Mouse (Mus musculus): ENCODE results near the gene Zfp874b.
A peak's percentile ranks its signal among the peaks of the same experiment; 100 is the strongest.
"Not testable (repeated sequence)": the region's sequence is repeated elsewhere in the genome, so short reads cannot be mapped to it uniquely, and the experiment has no call there.

Gene Zfp874b

GRCm38 (mm10) chr13:67483625-67484423, at the start of gene Zfp874b:
TSS of gene Zfp874b (minus strand) at chr13:67484258.
- DNase-seq (ENCODE audit: low read depth, low spot score): peak; percentile 92

DNA sequence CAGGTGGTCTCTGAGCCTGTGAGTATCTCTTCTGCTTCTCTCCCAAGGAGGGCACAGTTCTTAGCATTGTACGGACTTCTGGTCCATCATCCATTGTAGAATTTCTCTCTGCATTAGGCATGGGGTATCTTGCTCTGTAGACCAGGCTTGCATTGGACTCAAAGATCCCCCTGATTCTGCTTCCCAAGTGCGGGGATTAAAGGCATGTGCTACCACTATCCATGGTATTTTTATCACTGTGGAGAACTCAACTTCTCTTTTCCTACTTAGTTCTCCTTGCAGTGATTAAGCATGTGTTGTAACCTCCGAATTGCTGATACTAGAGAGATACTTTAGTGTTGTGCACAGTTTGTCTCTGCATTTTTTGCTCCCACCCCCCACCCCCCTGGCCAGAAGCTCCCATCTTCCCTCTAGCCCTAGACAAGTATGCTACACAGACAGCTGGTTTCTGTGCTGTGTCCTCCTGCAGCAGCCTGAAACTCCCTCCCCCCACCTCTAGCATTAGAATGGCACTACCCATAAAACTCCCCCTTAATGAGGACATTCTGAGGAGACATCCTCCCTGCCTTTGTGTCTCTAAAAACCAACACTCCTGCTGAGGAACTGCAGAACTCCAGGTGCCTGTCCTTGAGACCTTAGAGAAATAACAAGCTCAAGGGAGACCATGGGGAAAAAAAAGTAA, 43.1 kb upstream of the Zfp874b start:
- DNase-seq (ENCODE audit: low read depth, low spot score): no peak

DNA sequence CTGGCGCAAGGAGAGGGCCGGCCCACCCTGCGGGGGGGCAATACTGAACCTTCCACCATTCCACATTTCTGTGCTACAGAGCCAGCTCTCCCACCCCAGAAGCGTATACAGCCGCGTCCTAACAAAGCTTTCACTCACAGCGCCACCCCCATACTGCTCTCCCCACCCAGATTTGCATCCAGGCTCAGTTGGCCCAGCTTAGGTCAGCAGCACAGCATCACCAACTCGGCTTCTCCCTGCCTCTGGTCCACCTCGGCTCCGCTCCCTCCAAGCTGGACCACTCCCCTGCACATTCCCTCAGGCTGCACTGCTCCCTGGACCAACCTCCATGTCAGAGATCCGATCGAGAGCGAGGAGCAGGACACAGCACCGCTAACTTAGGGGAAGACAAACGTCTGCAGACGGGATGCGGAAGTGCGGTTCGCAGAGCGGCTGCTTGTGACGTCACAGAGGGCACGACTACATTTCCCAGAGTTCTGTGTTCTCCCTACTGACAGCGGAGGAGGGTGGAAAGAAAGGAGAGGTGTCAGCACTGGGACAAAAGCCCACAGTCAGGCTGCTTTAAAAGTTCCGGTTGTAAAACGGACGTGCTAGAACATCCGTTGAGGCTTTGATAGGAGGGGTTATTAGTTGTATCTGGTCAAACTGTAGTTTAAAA, 41.8 kb upstream of the Zfp874b start, which contains the start of the genes Gm26965 and Zfp87:
Gm26965 (minus strand) TSS at position 399 of the 658 bp plus-strand sequence.
Zfp87 (minus strand) TSS at position 425 of the 658 bp plus-strand sequence.
- peak; percentile 96 for DNase-seq (ENCODE audit: low read depth, low spot score)

DNA sequence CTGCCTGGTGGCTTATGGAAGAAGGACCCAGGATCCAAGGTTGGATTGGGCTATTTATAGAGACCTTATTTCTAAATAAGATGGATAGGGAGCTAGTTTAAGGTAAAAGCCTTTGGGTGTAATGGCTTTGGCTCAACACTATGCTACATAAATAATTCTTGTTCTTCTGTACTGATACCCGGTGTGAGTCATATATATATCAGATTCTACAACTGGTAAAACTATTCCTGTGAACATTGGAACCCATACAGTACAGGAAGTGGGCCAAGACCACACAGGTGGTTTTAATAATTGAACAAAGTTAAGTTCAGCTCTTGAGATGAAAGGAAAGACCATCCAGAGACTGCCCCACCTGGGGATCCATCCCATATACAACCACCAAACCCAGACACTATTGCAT, 16.9 kb upstream of the Zfp874b start:
- DNase-seq (ENCODE audit: low read depth, low spot score): no peak

GRCm38 (mm10) chr13:67500084-67500719, 16.1 kb upstream of the Zfp874b start, which contains the start of gene Zfp58:
TSS of gene Zfp58 (minus strand) at chr13:67500555.
- DNase-seq (ENCODE audit: low read depth, low spot score): peak; percentile 87

DNA sequence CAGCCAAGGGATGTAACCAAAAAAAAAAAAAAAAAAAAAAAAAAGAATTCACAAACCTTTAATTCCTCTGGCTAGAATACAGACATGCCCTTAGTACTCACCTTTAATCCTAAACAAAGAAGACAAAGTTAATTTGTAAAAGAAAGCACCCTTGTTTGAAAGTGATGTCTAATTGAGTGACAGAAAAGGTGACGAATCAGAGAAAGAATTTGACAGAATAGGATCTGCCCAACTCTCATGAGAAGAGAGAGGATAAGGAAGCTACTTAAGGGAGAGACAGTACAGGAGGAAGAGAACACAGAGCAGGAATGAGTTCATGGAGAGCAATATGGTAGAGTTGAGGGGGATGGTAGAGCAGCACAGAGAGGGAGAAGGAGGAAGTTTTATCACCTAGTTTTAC, 11.6 kb upstream of the Zfp874b start:
- DNase-seq (ENCODE audit: low read depth, low spot score): no peak

DNA sequence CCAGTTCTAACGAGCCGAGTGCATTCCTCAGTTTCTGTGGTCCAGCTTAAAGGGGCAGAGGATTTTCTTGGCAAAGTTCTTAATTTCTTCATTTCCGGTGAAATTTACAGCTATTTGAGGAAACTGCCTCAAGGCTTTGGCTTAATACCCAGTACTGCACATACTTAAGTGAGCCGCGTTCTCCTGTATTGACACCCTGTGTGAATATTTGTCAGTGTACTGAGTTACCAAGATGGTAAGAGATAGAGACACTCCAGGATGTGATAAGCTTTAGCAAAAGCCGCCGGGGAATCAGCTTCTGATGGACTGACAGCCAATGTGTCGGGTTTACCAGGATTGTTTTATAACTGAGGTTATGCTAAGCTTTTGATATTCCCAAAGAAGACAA, 360 bp upstream of the Zfp874b start:
- no peak for DNase-seq (ENCODE audit: low read depth, low spot score)

DNA sequence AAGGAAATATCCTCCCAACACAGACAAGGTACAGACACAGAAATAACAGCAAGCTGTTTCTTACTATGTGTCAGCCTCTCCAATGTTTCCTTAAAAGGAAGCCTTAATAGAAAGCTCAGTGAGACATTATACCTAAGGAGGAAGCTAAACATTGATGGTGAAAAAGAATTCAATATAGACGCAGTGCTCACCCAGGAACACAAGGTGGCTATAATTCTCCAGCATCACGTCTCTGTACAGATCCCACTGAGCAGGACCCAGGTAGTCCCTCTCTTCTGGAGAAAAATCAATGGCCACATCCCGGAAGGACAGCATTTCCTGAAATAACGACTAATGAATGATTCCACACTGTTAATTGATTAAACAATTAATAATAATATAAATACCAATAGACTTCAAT, 2.5 kb downstream of the Zfp874b start:
- no peak for DNase-seq (ENCODE audit: low read depth, low spot score)

GRCm38 (mm10) chr13:67469274-67469673, 14.8 kb downstream of the Zfp874b start:
- DNase-seq (ENCODE audit: low read depth, low spot score): no peak

- not testable (repeated sequence) for DNase-seq (ENCODE audit: low read depth, low spot score)
Observed at GRCm38 (mm10) chr13:67463506-67464185, 20.4 kb downstream of the Zfp874b start.

GRCm38 (mm10) chr13:67452021-67452309, 32.1 kb downstream of the Zfp874b start:
- DNase-seq (ENCODE audit: low read depth, low spot score): no peak

DNA sequence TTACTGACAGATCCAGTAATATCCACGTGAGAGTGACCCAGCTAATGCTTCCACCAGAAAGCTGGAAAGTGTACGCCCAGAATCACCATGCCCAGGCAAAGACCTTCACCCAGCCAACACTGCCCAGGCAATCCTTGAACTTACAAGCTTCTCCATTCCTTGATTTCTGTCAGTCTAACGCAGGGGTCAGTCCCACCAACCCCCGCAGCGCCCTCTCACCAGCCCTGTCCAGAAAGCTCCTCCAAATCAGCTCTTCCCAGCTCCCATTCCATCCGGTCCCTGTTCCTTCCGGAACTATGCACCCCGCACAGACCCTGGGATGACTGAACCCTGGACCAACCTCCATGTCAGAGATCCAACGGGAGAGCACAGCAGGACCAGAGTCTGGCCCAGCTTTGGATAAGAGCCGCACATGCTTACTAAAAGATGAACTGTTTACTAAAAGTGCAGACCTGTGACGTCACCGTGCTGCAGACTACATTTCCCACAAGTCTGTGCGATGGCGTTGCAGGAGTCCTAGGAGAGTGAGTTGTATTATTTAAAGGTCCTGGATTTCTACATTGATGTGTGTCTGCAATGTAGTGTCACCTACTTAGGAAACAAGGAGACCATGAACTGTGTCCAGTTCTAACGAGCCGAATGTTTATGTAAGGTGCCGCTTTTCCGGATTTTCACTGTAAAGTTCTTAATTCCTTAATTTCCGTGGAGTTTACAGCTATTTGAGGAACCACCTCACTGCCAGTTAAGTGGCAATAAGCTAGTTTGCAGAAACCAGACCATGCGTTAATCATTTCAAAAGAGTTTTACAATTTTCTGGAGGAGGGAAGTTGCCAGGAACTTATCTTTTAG, 32.7 kb downstream of the Zfp874b start, which contains the start of gene Zfp874a:
Zfp874a (minus strand) TSS at position 453 of the 849 bp plus-strand sequence.
- DNase-seq (ENCODE audit: low read depth, low spot score): peak; percentile 89

DNA sequence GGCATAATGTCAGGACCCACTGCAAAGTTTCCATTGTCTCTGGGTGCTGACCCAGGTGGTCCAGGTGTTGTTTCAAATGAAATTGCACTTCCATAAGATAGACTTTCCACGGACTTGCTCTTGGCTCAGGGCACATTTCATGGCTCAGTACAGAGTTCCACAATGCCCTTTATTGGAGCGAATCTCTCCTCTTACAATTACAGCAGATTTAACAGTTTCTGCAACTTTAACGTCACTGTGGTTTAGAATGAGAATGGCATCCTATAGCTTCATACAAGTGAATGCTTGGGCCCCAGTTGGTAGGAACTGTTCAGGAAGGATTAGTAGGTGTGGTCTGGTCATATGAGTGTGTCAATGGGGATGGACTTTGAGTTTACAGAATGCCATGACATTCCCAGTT, 47.0 kb downstream of the Zfp874b start:
- not testable (repeated sequence) for DNase-seq (ENCODE audit: low read depth, low spot score)

DNA sequence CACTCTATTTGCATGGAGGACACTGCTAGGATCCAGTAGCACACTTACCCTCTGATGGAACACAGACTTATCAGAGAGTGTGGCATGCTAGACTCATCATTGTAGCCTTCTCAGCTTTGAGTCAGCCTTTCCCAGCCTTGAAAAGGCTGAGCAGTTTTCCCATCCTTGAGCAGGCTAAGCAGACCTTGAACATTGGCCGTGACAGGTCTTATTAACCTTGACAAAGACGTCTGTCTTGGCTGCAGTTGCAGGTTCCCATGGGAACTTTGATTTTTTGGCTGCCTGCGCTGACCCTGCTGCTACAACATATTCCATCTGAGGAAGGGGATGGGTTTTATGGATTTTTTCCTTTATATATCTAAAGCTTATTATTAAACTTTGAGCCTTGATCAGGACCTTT, 55.9 kb downstream of the Zfp874b start:
- no peak for DNase-seq (ENCODE audit: low read depth, low spot score)

DNA sequence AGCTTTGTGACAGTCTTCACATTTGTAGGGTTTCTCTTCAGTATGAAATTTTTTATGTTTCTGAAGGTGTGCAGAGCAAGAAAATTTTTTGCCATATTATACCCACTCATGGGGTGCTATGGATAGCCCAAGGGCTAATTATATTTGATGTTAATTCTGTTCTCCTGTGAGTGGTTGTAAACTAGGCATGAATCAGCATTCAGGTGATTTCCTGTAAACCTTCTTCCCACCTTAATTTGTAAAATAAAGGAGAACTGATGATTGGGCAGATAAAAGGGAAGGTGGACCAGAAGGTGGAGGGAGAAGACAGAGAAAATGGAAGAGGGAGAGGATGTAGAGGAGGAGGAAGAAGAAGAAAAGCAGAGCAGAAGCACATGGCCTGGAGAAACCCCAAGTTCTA, 58.4 kb downstream of the Zfp874b start:
- not testable (repeated sequence) for DNase-seq (ENCODE audit: low read depth, low spot score)

DNA sequence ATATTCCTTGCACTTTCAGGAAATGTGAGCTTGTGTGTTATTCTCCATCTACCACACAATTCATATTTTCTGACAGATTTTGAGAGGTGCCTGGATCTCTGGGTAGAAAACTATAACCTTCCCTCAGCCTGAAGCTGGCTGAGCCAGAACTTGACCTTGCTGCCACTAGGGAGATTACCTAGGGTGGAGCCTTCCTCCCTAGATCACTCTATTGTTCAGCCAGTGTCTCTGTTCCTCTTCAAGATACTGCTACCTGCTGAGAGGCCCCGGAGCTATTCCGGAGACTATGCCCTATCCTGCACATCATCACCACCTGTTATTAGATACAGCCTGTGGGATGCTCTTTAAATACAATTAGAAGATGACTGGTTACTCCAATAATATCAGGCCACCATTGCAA, 61.5 kb downstream of the Zfp874b start:
- DNase-seq (ENCODE audit: low read depth, low spot score): not testable (repeated sequence)
